Mouse (Mus musculus) intestine, embryonic 16.5 days (tissue): Measurements from ENCODE around the gene Gpr152. TPM values are rescaled to one million over a fixed set of nuclear protein-coding genes. Genes with fewer than 3 reads are reported as not detected.

Source experiments
- polyA plus RNA-seq: library from polyadenylated mRNA; unstranded; fragments of >200 nt; fragmentation: Nextera tagmentation; extraction: Ambion mirVana; gene quantifications from 2 replicates; pipeline ENCODE4 v1.2.1, GENCODE M21; 2015

The Gpr152 gene
- polyA plus RNA-seq, 1 experiment from 2014 or later: 0.04 TPM

Other genes starting within 250 kb of the Gpr152 start
- gene Tcirg1, start 232.7 kb upstream of the Gpr152 start, polyA plus RNA-seq: 73.3 and 84.5 TPM in 2 replicates
- gene Ndufs8, start 227.0 kb upstream of the Gpr152 start, polyA plus RNA-seq: 412 and 424 TPM in 2 replicates
- gene Aldh3b1, start 210.0 kb upstream of the Gpr152 start, polyA plus RNA-seq: 4.2 TPM in 2 replicates
- gene Unc93b1, start 204.6 kb upstream of the Gpr152 start, polyA plus RNA-seq: 27.0 and 29.8 TPM in 2 replicates
- gene Aldh3b3, start 181.1 kb upstream of the Gpr152 start, polyA plus RNA-seq: not detected in 2 replicates
- gene Aldh3b2, start 167.5 kb upstream of the Gpr152 start, polyA plus RNA-seq: 0.61 and 1.2 TPM in 2 replicates
- 16.9 and 20.1 TPM in 2 replicates for gene Acy3, start 153.2 kb upstream of the Gpr152 start, polyA plus RNA-seq
- gene Tbx10, start 147.0 kb upstream of the Gpr152 start, polyA plus RNA-seq: 0.73 and 0.83 TPM in 2 replicates
- 40.9 and 41.0 TPM in 2 replicates for gene Nudt8, start 139.2 kb upstream of the Gpr152 start, polyA plus RNA-seq
- 2.0 and 2.4 TPM in 2 replicates for gene Gm49405, start 139.2 kb upstream of the Gpr152 start, polyA plus RNA-seq
- 2.4 and 3.4 TPM in 2 replicates for gene Doc2g, start 136.5 kb upstream of the Gpr152 start, polyA plus RNA-seq
- gene Ndufv1, start 127.0 kb upstream of the Gpr152 start, polyA plus RNA-seq: 299 and 309 TPM in 2 replicates
- gene Gstp1, start 101.8 kb upstream of the Gpr152 start, polyA plus RNA-seq: 1,107 and 1,114 TPM in 2 replicates
- gene Gstp2, start 93.8 kb upstream of the Gpr152 start, polyA plus RNA-seq: 33.6 and 65.0 TPM in 2 replicates
- 15.1 and 18.1 TPM in 2 replicates for gene Gstp3, start 80.2 kb upstream of the Gpr152 start, polyA plus RNA-seq
- gene Cabp2, start 58.2 kb upstream of the Gpr152 start, polyA plus RNA-seq: 2.1 and 3.1 TPM in 2 replicates
- 159 TPM in 2 replicates for gene Cdk2ap2, start 42.6 kb upstream of the Gpr152 start, polyA plus RNA-seq
- gene Pitpnm1, start 39.8 kb upstream of the Gpr152 start, polyA plus RNA-seq: 17.5 and 19.7 TPM in 2 replicates
- gene Aip, start 13.9 kb upstream of the Gpr152 start, polyA plus RNA-seq: 78.4 and 81.2 TPM in 2 replicates
- 0.11 and 0.20 TPM in 2 replicates for gene Cabp4, start 4.2 kb downstream of the Gpr152 start, polyA plus RNA-seq
- 264 and 288 TPM in 2 replicates for gene Coro1b, start 8.8 kb downstream of the Gpr152 start, polyA plus RNA-seq
- 5.8 and 6.7 TPM in 2 replicates for gene Ptprcap, start 13.8 kb downstream of the Gpr152 start, polyA plus RNA-seq
- gene Rps6kb2, start 23.6 kb downstream of the Gpr152 start, polyA plus RNA-seq: 43.9 and 49.7 TPM in 2 replicates
- gene Carns1, start 35.7 kb downstream of the Gpr152 start, polyA plus RNA-seq: 1.3 and 1.4 TPM in 2 replicates
- 3.6 and 4.0 TPM in 2 replicates for gene Tbc1d10c, start 51.5 kb downstream of the Gpr152 start, polyA plus RNA-seq
- 759 and 799 TPM in 2 replicates for gene Ppp1ca, start 52.3 kb downstream of the Gpr152 start, polyA plus RNA-seq
- 31.7 and 34.2 TPM in 2 replicates for gene Rad9a, start 61.9 kb downstream of the Gpr152 start, polyA plus RNA-seq
- gene Clcf1, start 74.5 kb downstream of the Gpr152 start, polyA plus RNA-seq: 5.9 TPM in 2 replicates
- gene AC109138.7, start 74.6 kb downstream of the Gpr152 start, polyA plus RNA-seq: not detected in 2 replicates
- gene Pold4, start 92.1 kb downstream of the Gpr152 start, polyA plus RNA-seq: 46.7 and 52.9 TPM in 2 replicates
- 31.8 and 33.6 TPM in 2 replicates for gene Ssh3, start 129.4 kb downstream of the Gpr152 start, polyA plus RNA-seq
- 4.1 and 4.6 TPM in 2 replicates for gene Ankrd13d, start 143.3 kb downstream of the Gpr152 start, polyA plus RNA-seq
- gene Grk2, start 166.4 kb downstream of the Gpr152 start, polyA plus RNA-seq: 15.3 and 15.4 TPM in 2 replicates